Mouse (Mus musculus) lung, postnatal 0 days (tissue): ENCODE measurements at regions not wholly inside any gene's neighbourhood (a gene's known extent, or its start where the extent isn't known, plus 50 kb on each side); places are given as distances from the start of the nearest gene placed in this dataset.

ENCODE experiments used
- ATAC-seq: fragments of 200-750 bp; cut with Nextera tagmentation; 2 replicates; pipeline ENCODE4 v1.8.0; 2017; ENCODE audit warnings: moderate library complexity
- DNase-seq: peaks from one replicate; pipeline ENCODE4 v3.0.0-alpha.2; 2016; ENCODE audit warnings: low spot score
- H3K27ac ChIP-seq: fragments of 300-500 bp; sonication (generic); 2 replicates; pipeline ENCODE4 v1.5.1; 2014; ENCODE audit warnings: antibody characterized with exemption, mild to moderate bottlenecking, low read length, mixed read lengths
- H3K27me3 ChIP-seq: fragments of 300-500 bp; sonication (generic); replicated peaks from 2 replicates; pipeline ENCODE4 v1.6.1; 2014; ENCODE audit warnings: low read length, mixed read lengths; ENCODE audit not compliant: insufficient read depth
- H3K36me3 ChIP-seq: fragments of 300-500 bp; sonication (generic); 2 replicates; pipeline ENCODE4 v1.6.1; 2014; ENCODE audit warnings: low read length, mixed read lengths; ENCODE audit not compliant: insufficient read depth
- H3K4me1 ChIP-seq: fragments of 300-500 bp; sonication (generic); 2 replicates; pipeline ENCODE4 v1.6.1; 2014; ENCODE audit warnings: antibody characterized with exemption, low read depth, low read length, mixed read lengths; ENCODE audit not compliant: insufficient read depth
- H3K4me2 ChIP-seq: fragments of 300-500 bp; sonication (generic); replicated peaks from 2 replicates; pipeline ENCODE4 v1.6.1; 2014; ENCODE audit warnings: low read depth, mild to moderate bottlenecking, low read length, moderate library complexity, mixed read lengths
- H3K4me3 ChIP-seq: fragments of 300-500 bp; sonication (generic); 2 replicates; pipeline ENCODE4 v1.5.1; 2014; ENCODE audit warnings: low read depth, low read length
- H3K9ac ChIP-seq: fragments of 300-500 bp; sonication (generic); replicated peaks from 2 replicates; pipeline ENCODE4 v1.6.1; 2014; ENCODE audit warnings: low read depth, mild to moderate bottlenecking
- H3K9me3 ChIP-seq: fragments of 300-500 bp; sonication (generic); 2 replicates; pipeline ENCODE4 v1.6.1; 2016; ENCODE audit warnings: low read length, mixed read lengths
- CTCF ChIP-seq: IDR thresholded peaks from 2 replicates; pipeline ENCODE4 v1.5.1; 2016; ENCODE audit warnings: antibody characterized with exemption, mild to moderate bottlenecking
- EP300 ChIP-seq: IDR thresholded peaks from 2 replicates; pipeline ENCODE4 v1.6.1; 2016; ENCODE audit warnings: antibody characterized with exemption, mild to moderate bottlenecking, control low read depth
- WGBS: fragments of 180-500 bp; shearing (Covaris S2); extraction: QIAGEN DNeasy Blood & Tissue Kit; methylation state at CpG from one replicate; pipeline ENCODE4 v1.1.7; 2014; 5-methylcytosine and 5-hydroxymethylcytosine counted together

DNA sequence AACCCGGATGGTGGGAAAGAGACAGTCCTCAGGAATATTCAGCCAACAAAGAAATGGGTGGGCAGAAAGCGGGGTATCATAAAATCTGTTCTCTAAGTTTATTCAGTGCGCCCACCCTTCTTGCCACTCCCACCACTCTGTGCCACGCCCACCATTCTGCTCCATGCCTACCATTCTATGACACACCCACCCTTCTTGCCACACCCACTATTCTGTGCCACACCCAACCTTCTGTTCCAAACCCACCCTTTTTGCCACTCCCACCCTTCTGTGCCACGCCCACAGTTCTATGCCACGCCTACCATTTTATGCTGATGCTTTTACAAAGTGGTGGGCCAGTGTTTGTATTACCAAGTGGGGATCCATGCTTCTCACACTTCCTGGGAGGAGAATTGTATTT lies 404.3 kb downstream of the Cbln4 start:
- H3K4me3 ChIP-seq = no peak overlapping the region
- 94% methylated on average over 6 of the region's 6 CpGs for WGBS

DNA sequence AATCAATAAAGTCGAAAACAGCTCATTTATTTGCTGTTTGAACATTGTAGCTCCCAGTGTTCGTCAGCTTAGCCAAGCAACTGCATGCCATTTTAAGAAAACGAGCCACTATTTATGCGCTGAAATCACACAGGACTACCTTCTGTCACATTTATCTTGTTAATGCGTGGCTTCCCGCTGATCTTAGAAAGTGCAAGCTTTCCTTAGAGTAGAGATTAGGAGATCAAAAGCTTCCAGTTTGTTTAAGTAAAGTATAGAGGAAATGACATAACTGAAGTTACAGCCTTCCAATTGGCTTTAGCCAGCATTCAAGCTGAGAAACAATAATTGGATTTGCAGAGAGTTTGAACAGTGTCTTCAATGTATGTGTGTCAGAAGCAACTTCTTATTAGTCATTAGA lies 406.4 kb downstream of the Cbln4 start:
- TF ChIP-seq CTCF = no peak
- TF ChIP-seq EP300 = no peak

More for the DNA sequence above, 404.3 kb downstream of the Cbln4 start:
- no peak overlapping the region for H3K4me2 ChIP-seq
- no peak overlapping the region for H3K9ac ChIP-seq
- DNase-seq (peak; percentile 14), ATAC-seq (no peak)
- H3K27me3 ChIP-seq = no peaks in the 10 kb centered on the region
- no peaks in the 10 kb centered on the region for H3K9me3 ChIP-seq
- H3K4me1 ChIP-seq = no peaks in the 10 kb centered on the region
- H3K27ac ChIP-seq = no peak overlapping the region
- no peaks in the 10 kb centered on the region for H3K36me3 ChIP-seq
- no peak for TF ChIP-seq CTCF
- TF ChIP-seq EP300 = no peak

DNA sequence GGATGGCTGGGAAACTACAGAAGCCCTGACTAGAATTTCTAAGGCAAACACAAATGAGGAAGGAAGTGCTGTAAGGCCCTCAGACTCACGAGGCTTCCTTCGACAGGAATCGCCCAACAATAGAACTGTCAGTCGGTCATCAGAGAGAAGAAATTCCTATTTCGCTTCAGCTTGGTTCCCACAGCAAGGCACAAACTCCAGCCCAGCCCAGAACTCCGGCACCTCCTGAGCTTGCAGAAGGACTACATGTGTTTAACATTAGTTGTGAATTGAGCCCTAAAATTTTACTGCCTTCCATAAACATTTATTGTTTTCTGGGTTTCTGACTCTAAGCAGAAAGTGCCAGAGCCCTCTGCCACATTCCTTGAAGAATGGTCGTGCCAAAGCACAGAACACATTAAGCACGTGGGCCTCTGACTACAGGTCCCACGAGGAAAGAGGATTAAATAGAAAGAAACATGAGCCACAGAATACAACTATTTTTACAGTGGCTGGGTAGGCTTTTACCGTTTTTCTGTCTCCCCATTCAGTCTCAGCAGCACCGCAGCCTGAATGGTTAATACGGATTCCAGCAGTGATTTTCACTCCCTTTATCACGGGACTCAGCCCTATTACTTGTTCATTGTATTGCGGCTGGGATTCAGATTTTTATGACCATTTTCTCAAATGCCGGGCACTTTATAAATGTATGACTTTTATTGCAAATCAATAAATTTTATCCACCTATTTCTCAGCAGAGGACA lies 409.7 kb downstream of the Cbln4 start:
- H3K9ac ChIP-seq = no peak overlapping the region
- no peaks in the 10 kb centered on the region for H3K9me3 ChIP-seq
- 47% methylated on average over 15 of the region's 15 CpGs for WGBS
- no peak overlapping the region for H3K4me3 ChIP-seq
- no peak overlapping the region for H3K27ac ChIP-seq
- ATAC-seq (peak; percentile 59), DNase-seq (peak; percentile 18)
- H3K27me3 ChIP-seq = no peaks in the 10 kb centered on the region
- H3K4me1 ChIP-seq = no peaks in the 10 kb centered on the region
- peak; percentile 23; the same call in 1 of the 2 replicates for TF ChIP-seq EP300
- TF ChIP-seq CTCF = no peak
- no peaks in the 10 kb centered on the region for H3K36me3 ChIP-seq
- H3K4me2 ChIP-seq = no peak overlapping the region

More for the DNA sequence above, 406.4 kb downstream of the Cbln4 start:
- H3K9ac ChIP-seq = no peak overlapping the region
- H3K27me3 ChIP-seq = no peaks in the 10 kb centered on the region
- H3K36me3 ChIP-seq = no peaks in the 10 kb centered on the region
- DNase-seq (no peak), ATAC-seq (no peak)
- no peak overlapping the region for H3K27ac ChIP-seq
- no peaks in the 10 kb centered on the region for H3K9me3 ChIP-seq
- no peak overlapping the region for H3K4me2 ChIP-seq
- no peaks in the 10 kb centered on the region for H3K4me1 ChIP-seq
- WGBS = 25% methylated on average over 6 of the region's 6 CpGs
- H3K4me3 ChIP-seq = no peak overlapping the region

GRCm38 (mm10) chr2:171630101-171630715 lies 413.1 kb downstream of the Cbln4 start:
- no peak overlapping the region for H3K27ac ChIP-seq
- no peaks in the 10 kb centered on the region for H3K4me1 ChIP-seq
- H3K27me3 ChIP-seq = no peaks in the 10 kb centered on the region
- TF ChIP-seq CTCF (no peak), EP300 (no peak)
- no peak overlapping the region for H3K4me3 ChIP-seq
- no peak overlapping the region for H3K9ac ChIP-seq
- 84% methylated on average over 9 of the region's 9 CpGs for WGBS
- ATAC-seq = no peak
- H3K4me2 ChIP-seq = no peak overlapping the region
- no peaks in the 10 kb centered on the region for H3K36me3 ChIP-seq
- no peaks in the 10 kb centered on the region for H3K9me3 ChIP-seq
- no peak for DNase-seq

- Histone ChIP-seq H3K27ac (no peak overlapping the region), H3K27me3 (no peaks in the 10 kb centered on the region)
- no peak for ATAC-seq
Observed at GRCm38 (mm10) chr2:171628182-171628850, 414.9 kb downstream of the Cbln4 start.

GRCm38 (mm10) chr2:171620668-171621067 lies 422.6 kb downstream of the Cbln4 start:
- Histone ChIP-seq H3K27me3 (no peaks in the 10 kb centered on the region), H3K27ac (no peak overlapping the region), H3K9me3 (no peaks in the 10 kb centered on the region), H3K9ac (no peak overlapping the region), H3K4me1 (no peaks in the 10 kb centered on the region), H3K36me3 (no peaks in the 10 kb centered on the region), H3K4me2 (no peak overlapping the region), H3K4me3 (no peak overlapping the region)
- no peak for DNase-seq
- TF ChIP-seq EP300 = no peak
- TF ChIP-seq CTCF = no peak
- 82% methylated on average over 5 of the region's 5 CpGs for WGBS
- ATAC-seq = no peak

More at GRCm38 (mm10) chr2:171628182-171628850, 414.9 kb downstream of the Cbln4 start:
- Histone ChIP-seq H3K4me1 (no peaks in the 10 kb centered on the region), H3K9ac (no peak overlapping the region), H3K9me3 (no peaks in the 10 kb centered on the region), H3K4me3 (no peak overlapping the region), H3K36me3 (no peaks in the 10 kb centered on the region), H3K4me2 (no peak overlapping the region)
- no peak for TF ChIP-seq CTCF
- no peak for TF ChIP-seq EP300
- DNase-seq = no peak
- 89% methylated on average over 10 of the region's 10 CpGs for WGBS
